Mouse (Mus musculus) hindbrain, embryonic 15.5 days (tissue): ENCODE data around the gene Tspan4. TPM values are rescaled to one million over a fixed set of nuclear protein-coding genes. Genes with fewer than 3 reads are reported as not detected.

ENCODE experiments used
- ATAC-seq: fragments of 200-750 bp; cut with Nextera tagmentation; 2 replicates; pipeline ENCODE4 v1.8.0; 2017; ENCODE audit warnings: low read depth, moderate number of reproducible peaks, moderate TSS enrichment; ENCODE audit not compliant: low FRiP score
- H3K27ac ChIP-seq: fragments of 300-500 bp; sonication (generic); replicated peaks from 2 replicates; pipeline ENCODE4 v1.5.1; 2015; ENCODE audit warnings: mild to moderate bottlenecking, inconsistent platforms
- H3K27me3 ChIP-seq: fragments of 300-500 bp; sonication (generic); 2 replicates; pipeline ENCODE4 v1.6.1; 2015; ENCODE audit warnings: control low read depth, inconsistent platforms
- H3K36me3 ChIP-seq: fragments of 300-500 bp; sonication (generic); 2 replicates; pipeline ENCODE4 v1.6.1; 2015; ENCODE audit warnings: control low read depth, inconsistent platforms
- H3K4me1 ChIP-seq: fragments of 300-500 bp; sonication (generic); replicated peaks from 2 replicates; pipeline ENCODE4 v1.6.1; 2015; ENCODE audit warnings: control low read depth, inconsistent platforms
- H3K4me2 ChIP-seq: fragments of 300-500 bp; sonication (generic); 2 replicates; pipeline ENCODE4 v1.6.1; 2015; ENCODE audit warnings: moderate library complexity, mild to moderate bottlenecking, inconsistent platforms
- H3K4me3 ChIP-seq: fragments of 300-500 bp; sonication (generic); 2 replicates; pipeline ENCODE4 v1.5.1; 2015; ENCODE audit warnings: mild to moderate bottlenecking, inconsistent platforms
- H3K9ac ChIP-seq: fragments of 300-500 bp; sonication (generic); 2 replicates; pipeline ENCODE4 v1.6.1; 2015; ENCODE audit warnings: inconsistent platforms
- H3K9me3 ChIP-seq: fragments of 300-500 bp; sonication (generic); 2 replicates; pipeline ENCODE4 v1.6.1; 2016; ENCODE audit warnings: control low read depth, inconsistent platforms
- WGBS: fragments of 180-500 bp; shearing (Covaris S2); methylation state at CpG from one replicate; pipeline ENCODE4 v1.1.7; 2015; 5-methylcytosine and 5-hydroxymethylcytosine counted together
- polyA plus RNA-seq: library from polyadenylated mRNA; unstranded; fragments of >200 nt; fragmentation: Nextera tagmentation; extraction: Ambion mirVana; gene quantifications from 2 replicates; pipeline ENCODE4 v1.2.1, GENCODE M21; 2015

Gene Tspan4
- polyA plus RNA-seq = 63.2 and 66.7 TPM in 2 replicates

GRCm38 (mm10) chr7:141475011-141475804, at the start of gene Tspan4, which contains the start of gene Polr2l:
Tspan4 (plus strand) TSS chr7:141475240.
Polr2l (minus strand) TSS chr7:141475132.
- Histone ChIP-seq H3K4me2 (peak within 1 kb of the TSS; percentile 93), H3K4me3 (peak within 1 kb of the TSS; percentile 87), H3K9ac (peak within 1 kb of the TSS; percentile 86), H3K4me1 (peaks cover 32% of the 10 kb centered on the region), H3K9me3 (no peaks in the 10 kb centered on the region), H3K36me3 (peaks cover 17% of the 10 kb centered on the region), H3K27ac (peak within 1 kb of the TSS; percentile 84), H3K27me3 (peaks cover 7% of the 10 kb centered on the region)
- peak; percentile 81 for ATAC-seq
- WGBS = under 1% methylated on average over 87 of the region's 87 CpGs

DNA sequence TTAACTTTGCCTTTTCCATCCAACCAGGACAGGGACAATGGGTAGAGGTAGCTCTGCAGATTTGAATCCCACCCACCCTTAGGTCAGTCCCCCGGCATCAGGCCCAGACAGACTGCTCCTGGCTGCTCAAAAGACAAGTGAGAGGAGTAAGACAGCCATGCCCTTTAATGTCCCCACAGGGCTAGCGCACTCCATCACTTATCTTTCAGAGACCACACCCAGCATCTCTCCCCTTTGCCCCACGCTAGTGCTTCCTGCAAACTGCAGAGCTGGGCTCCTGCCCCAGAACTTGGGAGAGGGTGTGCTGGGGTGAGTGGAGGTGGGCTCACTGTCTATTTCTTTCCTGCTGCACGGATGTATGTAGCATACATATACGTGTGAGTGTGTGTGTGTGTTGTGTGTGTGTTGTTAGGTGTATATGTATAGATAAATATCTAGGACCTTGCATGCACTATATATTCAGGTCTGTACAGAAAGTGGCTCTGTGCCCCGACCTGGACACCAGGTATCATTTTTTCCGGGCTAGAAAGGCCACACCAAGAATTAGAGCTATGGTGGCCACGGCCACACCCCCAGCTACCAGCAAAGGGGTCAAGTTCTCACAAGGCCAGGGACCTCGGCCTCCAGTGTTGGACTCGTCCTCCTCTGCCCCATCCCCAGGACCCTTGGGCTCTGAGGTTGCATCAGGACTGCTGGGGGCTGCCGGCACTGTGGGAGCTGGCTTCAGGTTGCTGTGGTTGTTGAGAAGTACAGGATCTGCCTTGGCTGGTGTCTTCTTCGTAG, 47.9 kb upstream of the Tspan4 start:
- Histone ChIP-seq H3K4me3 (no peak overlapping the region), H3K4me1 (peaks cover 24% of the 10 kb centered on the region), H3K9me3 (no peaks in the 10 kb centered on the region), H3K36me3 (peaks cover 26% of the 10 kb centered on the region), H3K27ac (no peak overlapping the region), H3K4me2 (no peak overlapping the region), H3K9ac (no peak overlapping the region), H3K27me3 (no peaks in the 10 kb centered on the region)
- ATAC-seq = no peak
- 90% methylated on average over 12 of the region's 12 CpGs for WGBS

DNA sequence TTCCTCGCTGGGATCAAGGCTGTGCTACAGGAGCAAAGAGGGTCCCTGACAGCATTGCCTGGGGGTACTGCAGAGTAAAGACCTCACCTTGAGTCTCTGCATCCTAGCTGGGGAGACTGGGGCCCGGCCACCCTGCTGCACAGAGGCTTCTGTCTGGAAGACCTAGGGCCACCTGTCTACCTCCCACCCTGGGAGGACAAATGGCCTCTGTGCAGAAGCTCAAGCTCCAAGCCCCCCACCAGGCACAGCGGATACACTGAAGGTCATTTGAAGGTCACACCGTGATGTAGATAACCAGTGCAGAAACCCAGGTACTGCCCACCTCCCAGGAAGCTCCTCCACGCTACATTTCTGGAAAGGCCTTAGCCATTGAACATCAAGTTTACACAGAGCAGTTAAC, 46.3 kb upstream of the Tspan4 start:
- no peak for ATAC-seq

GRCm38 (mm10) chr7:141429310-141429709, 45.7 kb upstream of the Tspan4 start, which contains the start of gene Cend1:
Cend1 (minus strand) TSS chr7:141429491.
- Histone ChIP-seq H3K9ac (peak within 1 kb of the TSS; percentile 66), H3K27me3 (no peaks in the 10 kb centered on the region), H3K4me2 (peak within 1 kb of the TSS; percentile 65), H3K4me1 (peaks cover 46% of the 10 kb centered on the region), H3K9me3 (no peaks in the 10 kb centered on the region), H3K36me3 (peaks cover 36% of the 10 kb centered on the region), H3K27ac (peak within 1 kb of the TSS; percentile 82), H3K4me3 (peak within 1 kb of the TSS; percentile 52)
- peak; percentile 86 for ATAC-seq
- 2% methylated on average over 19 of the region's 19 CpGs for WGBS

More for the DNA sequence above, 46.3 kb upstream of the Tspan4 start:
- 52% methylated on average over 5 of the region's 5 CpGs for WGBS
- Histone ChIP-seq H3K27ac (peak overlapping the region; percentile 82), H3K4me3 (peak overlapping the region; percentile 52), H3K36me3 (peaks cover 36% of the 10 kb centered on the region), H3K9ac (peak overlapping the region; percentile 66), H3K4me1 (peaks cover 40% of the 10 kb centered on the region), H3K9me3 (no peaks in the 10 kb centered on the region), H3K27me3 (no peaks in the 10 kb centered on the region), H3K4me2 (peak overlapping the region; percentile 65)

DNA sequence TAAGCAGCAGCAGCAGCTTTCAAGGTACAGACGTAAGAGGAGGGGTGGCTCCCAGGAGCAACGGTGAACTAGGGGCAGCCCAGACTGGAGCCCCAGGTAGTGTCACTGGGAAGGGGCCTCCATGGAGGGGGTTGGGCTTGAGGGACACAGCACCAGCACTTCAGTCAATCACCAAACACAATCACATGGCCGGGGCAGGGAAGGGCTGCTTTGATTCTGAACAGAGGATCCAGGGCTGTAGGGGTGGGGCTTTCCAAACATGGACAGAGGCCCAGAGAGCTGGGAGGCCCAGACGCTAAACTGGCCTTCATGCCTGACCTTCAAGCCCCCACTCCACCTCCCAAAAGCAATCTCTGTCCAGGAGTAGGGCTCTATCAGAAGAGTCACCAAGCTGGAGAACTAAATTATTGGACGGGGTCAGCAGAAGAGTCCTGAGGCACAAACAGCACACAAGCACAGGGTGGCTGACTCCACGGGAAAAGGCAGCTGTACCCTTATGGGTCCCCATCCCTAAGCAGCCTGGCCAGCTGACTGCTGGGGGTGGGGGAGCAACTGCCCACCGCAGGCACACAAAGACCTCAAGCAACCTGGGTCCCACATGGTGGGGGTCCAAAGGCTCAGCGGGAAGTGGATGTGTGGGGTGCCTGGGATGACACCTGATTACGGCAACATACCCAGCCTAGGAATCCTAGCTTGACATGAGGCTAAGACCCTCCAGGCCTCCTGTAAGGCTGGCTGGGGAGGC, 45.0 kb upstream of the Tspan4 start:
- Histone ChIP-seq H3K9ac (no peak overlapping the region), H3K36me3 (peaks cover 36% of the 10 kb centered on the region)
- peak; percentile 23; the same call in 1 of the 2 replicates for ATAC-seq

GRCm38 (mm10) chr7:141430585-141431240, 44.3 kb upstream of the Tspan4 start:
- Histone ChIP-seq H3K27ac (no peak overlapping the region), H3K4me1 (peaks cover 60% of the 10 kb centered on the region), H3K4me2 (no peak overlapping the region), H3K4me3 (no peak overlapping the region), H3K27me3 (no peaks in the 10 kb centered on the region), H3K9ac (no peak overlapping the region), H3K36me3 (peaks cover 36% of the 10 kb centered on the region), H3K9me3 (no peaks in the 10 kb centered on the region)
- WGBS = 93% methylated on average over 9 of the region's 9 CpGs
- no peak for ATAC-seq

More for the DNA sequence above, 45.0 kb upstream of the Tspan4 start:
- H3K4me3 ChIP-seq = peak overlapping the region; percentile 52
- peaks cover 53% of the 10 kb centered on the region for H3K4me1 ChIP-seq
- no peaks in the 10 kb centered on the region for H3K9me3 ChIP-seq
- WGBS = 58% methylated on average over 9 of the region's 9 CpGs
- H3K27ac ChIP-seq = peak overlapping the region; percentile 82
- H3K4me2 ChIP-seq = peak overlapping the region; percentile 65
- no peaks in the 10 kb centered on the region for H3K27me3 ChIP-seq

DNA sequence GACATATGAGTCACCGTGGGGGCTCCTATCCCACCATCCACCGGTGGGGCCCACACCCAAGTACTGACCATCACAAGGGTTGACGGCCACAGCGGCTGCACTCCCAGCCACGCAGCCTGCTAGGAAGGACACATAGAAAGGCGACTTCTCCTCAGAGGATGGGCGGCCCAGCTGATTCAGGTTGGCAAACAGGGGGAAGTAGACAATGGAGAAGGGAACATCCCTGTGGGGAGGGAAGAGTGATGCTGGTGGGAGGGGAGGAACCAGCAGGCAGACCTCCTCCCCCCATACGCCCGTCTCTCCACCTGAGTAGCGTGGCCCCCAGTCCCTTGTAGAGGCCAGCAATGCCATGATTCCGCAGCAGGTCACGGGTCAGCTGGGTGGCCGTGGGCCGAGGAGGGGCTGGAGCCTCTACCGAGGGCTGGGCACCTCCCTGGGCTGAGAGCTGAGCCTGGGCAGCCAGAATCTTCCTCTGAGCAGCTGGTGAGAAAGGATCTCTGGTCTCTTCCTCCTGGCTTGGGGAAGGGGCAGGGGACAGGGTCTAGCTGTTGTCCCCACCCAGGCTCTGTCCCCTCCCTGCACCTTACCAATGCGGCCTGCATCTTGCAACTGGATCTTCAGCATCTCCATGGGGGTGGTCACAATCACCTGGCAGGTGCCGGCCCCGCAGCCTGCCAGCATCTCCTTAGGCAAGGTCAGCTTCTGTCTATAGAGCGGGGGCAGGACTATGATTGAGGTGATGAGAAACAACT, 43.4 kb upstream of the Tspan4 start:
- H3K4me2 ChIP-seq = no peak overlapping the region
- H3K9me3 ChIP-seq = no peaks in the 10 kb centered on the region
- no peak for ATAC-seq
- no peak overlapping the region for H3K27ac ChIP-seq
- no peaks in the 10 kb centered on the region for H3K27me3 ChIP-seq
- peaks cover 69% of the 10 kb centered on the region for H3K4me1 ChIP-seq
- WGBS = 96% methylated on average over 19 of the region's 19 CpGs
- H3K36me3 ChIP-seq = peaks cover 36% of the 10 kb centered on the region
- no peak overlapping the region for H3K9ac ChIP-seq
- no peak overlapping the region for H3K4me3 ChIP-seq

GRCm38 (mm10) chr7:141432186-141432611, 42.8 kb upstream of the Tspan4 start:
- H3K9ac ChIP-seq = no peak overlapping the region
- H3K4me2 ChIP-seq = no peak overlapping the region
- no peaks in the 10 kb centered on the region for H3K9me3 ChIP-seq
- peaks cover 74% of the 10 kb centered on the region for H3K4me1 ChIP-seq
- H3K27me3 ChIP-seq = no peaks in the 10 kb centered on the region
- H3K4me3 ChIP-seq = no peak overlapping the region
- 83% methylated on average over 8 of the region's 8 CpGs for WGBS
- peaks cover 36% of the 10 kb centered on the region for H3K36me3 ChIP-seq
- ATAC-seq = no peak
- H3K27ac ChIP-seq = no peak overlapping the region

GRCm38 (mm10) chr7:141432741-141433516, 42.1 kb upstream of the Tspan4 start:
- Histone ChIP-seq H3K9me3 (no peaks in the 10 kb centered on the region), H3K4me1 (peaks cover 78% of the 10 kb centered on the region), H3K9ac (peak overlapping the region; percentile 68; the same call in 1 of the 2 replicates), H3K4me2 (peak overlapping the region; percentile 84), H3K4me3 (peak overlapping the region; percentile 61; the same call in 1 of the 2 replicates), H3K27ac (no peak overlapping the region), H3K27me3 (no peaks in the 10 kb centered on the region), H3K36me3 (peaks cover 30% of the 10 kb centered on the region)
- WGBS = 80% methylated on average over 6 of the region's 6 CpGs
- ATAC-seq = no peak
